Mouse (Mus musculus) spleen, postnatal 36 days (tissue): ENCODE data around the gene Tmem204.
A peak's percentile ranks its signal among the peaks of the same experiment; 100 is the strongest.
"Not testable (repeated sequence)": the region's sequence is repeated elsewhere in the genome, so short reads cannot be mapped to it uniquely, and the experiment has no call there.

Experiments used
- DNase-seq, 2 experiments: peaks; one replicate each; pipeline ENCODE4 v3.0.0; 2022; ENCODE audit warnings: low spot score in 2 of 2, mixed read lengths in 1 of 2

The Tmem204 gene

GRCm38 (mm10) chr17:25083444-25083931 lies at the start of gene Tmem204:
Gene Tmem204, minus strand, starts transcription at chr17:25083591.
- no peak for DNase-seq

GRCm38 (mm10) chr17:25130060-25130459 lies 46.7 kb upstream of the Tmem204 start:
- DNase-seq: no peak

- DNase-seq: no peak
Observed at GRCm38 (mm10) chr17:25127681-25128080, 44.3 kb upstream of the Tmem204 start.

GRCm38 (mm10) chr17:25127079-25127478 lies 43.7 kb upstream of the Tmem204 start:
- DNase-seq: peak; percentile 19 to 21

GRCm38 (mm10) chr17:25125442-25126060 lies 42.2 kb upstream of the Tmem204 start:
- not testable (repeated sequence) for DNase-seq

GRCm38 (mm10) chr17:25123979-25124378 lies 40.6 kb upstream of the Tmem204 start:
- no peak for DNase-seq

- no peak for DNase-seq
Observed at GRCm38 (mm10) chr17:25120406-25120805, 37.0 kb upstream of the Tmem204 start, which contains the start of gene Ptx4. Gene Ptx4, plus strand, starts transcription at chr17:25120760.

GRCm38 (mm10) chr17:25117263-25117662 lies 33.9 kb upstream of the Tmem204 start:
- peak in 1 of 2 experiments; percentile 26 for DNase-seq

- DNase-seq: peak; percentile 91 to 92
Observed at GRCm38 (mm10) chr17:25115664-25116432, 32.5 kb upstream of the Tmem204 start, which contains the start of gene Telo2. Gene Telo2, minus strand, starts transcription at chr17:25115967.

GRCm38 (mm10) chr17:25114908-25115645 lies 31.7 kb upstream of the Tmem204 start:
- no peak for DNase-seq

- DNase-seq: no peak
Observed at GRCm38 (mm10) chr17:25112423-25112810, 29.0 kb upstream of the Tmem204 start.

- peak in 1 of 2 experiments; percentile 18 for DNase-seq
Observed at GRCm38 (mm10) chr17:25111739-25112422, 28.5 kb upstream of the Tmem204 start.

- DNase-seq: no peak
Observed at GRCm38 (mm10) chr17:25111220-25111619, 27.8 kb upstream of the Tmem204 start.

- no peak for DNase-seq
Observed at GRCm38 (mm10) chr17:25110590-25110989, 27.2 kb upstream of the Tmem204 start.

GRCm38 (mm10) chr17:25109578-25109977 lies 26.2 kb upstream of the Tmem204 start:
- DNase-seq: peak in 1 of 2 experiments; percentile 36

GRCm38 (mm10) chr17:25107786-25108185 lies 24.4 kb upstream of the Tmem204 start:
- DNase-seq: no peak

GRCm38 (mm10) chr17:25101338-25101737 lies 17.9 kb upstream of the Tmem204 start:
- no peak for DNase-seq

GRCm38 (mm10) chr17:25100052-25100451 lies 16.7 kb upstream of the Tmem204 start:
- no peak for DNase-seq

- no peak for DNase-seq
Observed at GRCm38 (mm10) chr17:25096221-25096620, 12.8 kb upstream of the Tmem204 start.

- no peak for DNase-seq
Observed at GRCm38 (mm10) chr17:25090450-25090849, 7.1 kb upstream of the Tmem204 start.

GRCm38 (mm10) chr17:25089158-25089557 lies 5.8 kb upstream of the Tmem204 start:
- peak; percentile 26 to 47 for DNase-seq
